Mouse (Mus musculus) liver, adult 2 months (tissue): Measurements from ENCODE around the gene Rbl1.

Source experiments
- CTCF ChIP-seq: fragments of 200-500 bp; IDR thresholded peaks from 2 replicates; pipeline ENCODE4 v1.5.1; 2011; ENCODE audit warnings: low read depth, low read length, control low read depth
- POLR2A ChIP-seq: fragments of 200-500 bp; IDR thresholded peaks from 2 replicates; pipeline ENCODE4 v1.6.1; 2011; ENCODE audit warnings: low read length, control low read depth; ENCODE audit not compliant: insufficient read depth; ENCODE audit errors: extremely low read depth

DNA sequence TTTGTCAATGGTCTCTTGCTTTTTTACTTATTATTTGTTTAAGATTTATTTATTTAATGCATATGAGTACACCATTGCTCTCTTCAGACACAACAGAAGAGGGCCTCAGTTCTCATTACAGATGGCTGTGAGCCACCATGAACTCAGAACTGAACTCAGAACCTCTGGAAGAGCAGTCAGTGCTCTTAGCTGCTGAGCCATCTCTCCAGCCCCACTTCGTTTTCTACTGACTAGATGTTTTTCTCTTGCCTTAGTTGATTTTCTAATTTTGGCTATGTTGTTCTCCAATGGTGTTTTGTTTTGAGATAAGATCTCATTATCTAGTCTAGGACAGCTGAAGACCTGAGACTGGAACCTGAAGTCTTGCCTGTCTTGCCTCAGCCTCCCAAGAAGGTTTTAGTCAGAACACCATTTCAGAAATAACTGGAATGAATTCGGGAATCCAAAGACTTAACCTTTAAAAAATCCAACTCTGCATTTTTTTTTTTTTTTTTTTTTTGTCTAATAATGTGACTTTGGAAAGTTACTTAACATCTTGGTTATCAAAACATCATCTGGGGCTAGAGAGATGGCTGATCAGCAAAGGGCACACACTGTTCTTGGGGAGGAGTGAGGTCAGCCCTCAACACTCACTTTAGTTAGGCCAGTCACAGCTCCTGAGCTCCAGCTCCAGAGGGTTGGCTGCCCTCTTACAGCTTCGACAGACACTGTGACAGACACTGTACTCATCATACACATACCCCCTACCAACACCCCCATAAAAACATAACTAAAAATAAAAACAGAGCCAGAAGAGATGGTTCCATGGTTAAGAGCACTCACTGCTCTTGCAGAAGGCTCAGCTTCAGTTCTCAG lies 71.4 kb downstream of the Rbl1 start:
- no peak for TF ChIP-seq CTCF
- no peak for TF ChIP-seq POLR2A
